Mouse (Mus musculus) heart, postnatal 0 days (tissue): ENCODE data around the gene Tmem72.

Experiments used
- CTCF ChIP-seq: IDR thresholded peaks from 2 replicates; pipeline ENCODE4 v1.5.1; 2016; ENCODE audit warnings: antibody characterized with exemption, control low read depth, low read depth
- EP300 ChIP-seq: IDR thresholded peaks from 2 replicates; pipeline ENCODE4 v1.6.1; 2016; ENCODE audit warnings: antibody characterized with exemption, low read depth

GRCm38 (mm10) chr6:116694346-116694745 lies 22.4 kb downstream of the Tmem72 start:
- no peak for TF ChIP-seq EP300
- TF ChIP-seq CTCF: no peak
